Mouse (Mus musculus) CH12.LX (cell line): ENCODE measurements around the gene Hist3h2a. TPM values are rescaled to one million over a fixed set of nuclear protein-coding genes. Genes with fewer than 3 reads are reported as not detected.

ENCODE experiments used
- DNase-seq: peaks from one replicate; pipeline ENCODE4 v3.0.0-alpha.2; 2013; ENCODE audit errors: extremely low read depth
- H3K27ac ChIP-seq: 2 replicates; pipeline ENCODE4 v1.5.1; 2012; ENCODE audit warnings: low read depth, mild to moderate bottlenecking, control low read depth, moderate library complexity; ENCODE audit not compliant: insufficient read depth
- H3K27me3 ChIP-seq: replicated peaks from 2 replicates; pipeline ENCODE3; 2012; ENCODE audit warnings: inconsistent platforms
- H3K36me3 ChIP-seq, 2 experiments: replicated peaks in 1 of 2; 2 replicates each; pipeline versions ENCODE3 to v1.6.1; 2012; ENCODE audit warnings: inconsistent platforms in 1 of 2, low read length in 1 of 2, mild to moderate bottlenecking in 1 of 2, mixed read lengths in 1 of 2, moderate library complexity in 1 of 2; ENCODE audit not compliant: control insufficient read depth in 1 of 2, insufficient read depth in 1 of 2
- H3K4me1 ChIP-seq, 2 experiments: 2 replicates each; pipeline ENCODE4 v1.6.1; 2012; ENCODE audit warnings: inconsistent platforms in 1 of 2, moderate library complexity in 1 of 2; ENCODE audit not compliant: insufficient read depth in 2 of 2, control insufficient read depth in 1 of 2
- H3K4me2 ChIP-seq: 2 replicates; pipeline ENCODE4 v1.6.1; 2012; ENCODE audit warnings: low read depth, mild to moderate bottlenecking, control low read depth; ENCODE audit not compliant: poor library complexity, insufficient read depth, severe bottlenecking
- H3K4me3 ChIP-seq, 3 experiments: fragments of 150-350 bp in 1 of 3; sonication (generic) in 1 of 3; replicated peaks in 1 of 3; 2 replicates each; pipeline versions ENCODE3 to v1.5.1; 2011 to 2012; ENCODE audit warnings: low read depth in 2 of 3, low read length in 2 of 3, mild to moderate bottlenecking in 2 of 3, moderate library complexity in 2 of 3, control low read depth in 1 of 3, improper control_type of control experiment in 1 of 3, inconsistent platforms in 1 of 3, mixed read lengths in 1 of 3; ENCODE audit not compliant: poor library complexity in 1 of 3
- H3K79me2 ChIP-seq: replicated peaks from 2 replicates; pipeline ENCODE4 v1.6.1; 2012; ENCODE audit warnings: mild to moderate bottlenecking, moderate library complexity; ENCODE audit not compliant: control insufficient read depth, poor library complexity, insufficient read depth, severe bottlenecking; ENCODE audit errors: extremely low read depth
- H3K9ac ChIP-seq: 2 replicates; pipeline ENCODE4 v1.6.1; 2012; ENCODE audit warnings: low read depth, mild to moderate bottlenecking, control low read depth, moderate library complexity; ENCODE audit not compliant: insufficient read depth
- H3K9me3 ChIP-seq: replicated peaks from 2 replicates; pipeline ENCODE3; 2012; ENCODE audit warnings: low read length, inconsistent platforms, mixed read lengths
- CHD1 ChIP-seq: IDR thresholded peaks from 2 replicates; pipeline ENCODE4 v1.6.1; 2012; ENCODE audit warnings: low read depth, low read length, improper control_type of control experiment, inconsistent platforms
- ELF1 ChIP-seq: IDR thresholded peaks from 2 replicates; pipeline ENCODE4 v1.6.1; 2014; ENCODE audit warnings: low read depth, mild to moderate bottlenecking, inconsistent platforms, low read length, improper control_type of control experiment
- HCFC1 ChIP-seq: IDR thresholded peaks from 2 replicates; pipeline ENCODE4 v1.6.1; 2012; ENCODE audit warnings: low read depth, mild to moderate bottlenecking, inconsistent platforms, low read length, improper control_type of control experiment
- JUND ChIP-seq: conservative IDR thresholded peaks from 2 replicates; pipeline ENCODE4 v1.6.1; 2011; ENCODE audit warnings: low read depth, low read length, improper control_type of control experiment
- KAT2A ChIP-seq: IDR thresholded peaks from 2 replicates; pipeline ENCODE4 v1.6.1; 2012; ENCODE audit warnings: low read length, improper control_type of control experiment, inconsistent platforms; ENCODE audit not compliant: insufficient replicate concordance
- MAX ChIP-seq: IDR thresholded peaks from 2 replicates; pipeline ENCODE4 v1.6.1; 2011; ENCODE audit warnings: low read length, improper control_type of control experiment
- MEF2A ChIP-seq: IDR thresholded peaks from 2 replicates; pipeline ENCODE4 v1.6.1; 2014; ENCODE audit warnings: low read depth, mild to moderate bottlenecking, inconsistent platforms, low read length, improper control_type of control experiment, borderline replicate concordance
- PAX5 ChIP-seq: IDR thresholded peaks from 2 replicates; pipeline ENCODE4 v1.6.1; 2012; ENCODE audit warnings: low read length, inconsistent platforms, mixed read lengths
- POLR2A ChIP-seq: IDR thresholded peaks from 2 replicates; pipeline ENCODE4 v1.6.1; 2011; ENCODE audit warnings: low read depth, mild to moderate bottlenecking, improper control_type of control experiment, low read length
- RCOR1 ChIP-seq: conservative IDR thresholded peaks from 2 replicates; pipeline ENCODE4 v1.6.1; 2012; ENCODE audit warnings: low read depth, mild to moderate bottlenecking, inconsistent platforms, low read length, improper control_type of control experiment
- TCF12 ChIP-seq: IDR thresholded peaks from 2 replicates; pipeline ENCODE4 v1.6.1; 2014; ENCODE audit warnings: low read depth, mild to moderate bottlenecking, inconsistent platforms, low read length, improper control_type of control experiment
- USF2 ChIP-seq: conservative IDR thresholded peaks from 2 replicates; pipeline ENCODE4 v1.6.1; 2011; ENCODE audit warnings: low read depth, low read length, improper control_type of control experiment
- ZC3H11A ChIP-seq: IDR thresholded peaks from 2 replicates; pipeline ENCODE4 v1.6.1; 2012; ENCODE audit warnings: low read depth, mild to moderate bottlenecking, inconsistent platforms, low read length, improper control_type of control experiment
- dilution Hi-C: fragments of 300-500 bp; cut with MboI; formaldehyde crosslinking; loops from 2 replicates; pipeline ENCODE4 v1.14.3; 2020; ENCODE audit warnings: low sequenced_read_pairs; ENCODE audit not compliant: extremely low pct_unique_long_range_greater_than_20kb, extremely low pct_ligation_motif_present
- in situ Hi-C: fragments of 300-500 bp; cut with MboI; formaldehyde crosslinking; loops from 3 replicates; pipeline ENCODE4 v1.14.3; 2019; ENCODE audit warnings: low sequenced_read_pairs, low pct_ligation_motif_present, low pct_unique_long_range_greater_than_20kb, mixed read lengths
- polyA plus RNA-seq: library from polyadenylated mRNA; unstranded; fragments of >175 nt; gene quantifications from 2 replicates; pipeline ENCODE4 v1.2.1, GENCODE M21; 2012; ENCODE audit warnings: low read depth; ENCODE audit not compliant: insufficient read length
- total RNA-seq, 2 experiments: library from RNA; depleted of rRNA; stranded (reverse); fragments of 300-350 nt in 1 of 2; fragments of >200 nt in 1 of 2; gene quantifications; 2 replicates each; pipeline ENCODE4 v1.2.3; 2012 to 2014

The Hist3h2a gene
- total and polyA plus RNA-seq, 3 experiments = 1.2 to 97.2 (median 6.1) TPM

GRCm38 (mm10) chr11:58947306-58947705 lies 7.2 kb upstream of the Hist3h2a start:
- dilution Hi-C loops = no loop called here
- peaks cover 63% of the 10 kb centered on the region for H3K27me3 ChIP-seq
- no peak overlapping the region for H3K4me2 ChIP-seq
- H3K79me2 ChIP-seq = no peaks in the 10 kb centered on the region
- TF ChIP-seq PAX5 = no peak
- no peak for TF ChIP-seq CHD1
- TF ChIP-seq JUND = no peak
- TF ChIP-seq HCFC1 = no peak
- no peak for TF ChIP-seq ELF1
- no peak for TF ChIP-seq USF2
- TF ChIP-seq RCOR1 = no peak
- TF ChIP-seq MAX = no peak
- no peak for TF ChIP-seq MEF2A
- TF ChIP-seq TCF12 = no peak
- no peak for TF ChIP-seq POLR2A
- TF ChIP-seq, all 38 proteins: peak for 0
- no peaks in the 10 kb centered on the region for H3K4me1 ChIP-seq
- no peak for DNase-seq
- no peaks in the 10 kb centered on the region for H3K9me3 ChIP-seq
- in situ Hi-C loops = no loop called here
- H3K9ac ChIP-seq = no peak overlapping the region
- no peak overlapping the region for H3K4me3 ChIP-seq
- no peaks in the 10 kb centered on the region for H3K36me3 ChIP-seq
- no peak overlapping the region for H3K27ac ChIP-seq

- Histone ChIP-seq H3K4me2 (no peak overlapping the region), H3K79me2 (no peaks in the 10 kb centered on the region), H3K4me1 (peaks cover 0 to 3% of the 10 kb centered on the region in 2 experiments; a peak in 2 of 4 replicates), H3K27me3 (peaks cover 61% of the 10 kb centered on the region), H3K9ac (no peak overlapping the region), H3K9me3 (no peaks in the 10 kb centered on the region), H3K4me3 (no peak overlapping the region), H3K36me3 (no peaks in the 10 kb centered on the region), H3K27ac (no peak overlapping the region)
- dilution Hi-C loops = no loop called here
- no peak for TF ChIP-seq KAT2A
- no peak for TF ChIP-seq ZC3H11A
- no peak for DNase-seq
- in situ Hi-C loops = no loop called here
These were observed 6.5 kb upstream of the Hist3h2a start for GRCm38 (mm10) chr11:58947798-58948528.
